Mouse (Mus musculus): ENCODE measurements around the gene Opcml. TPM values are rescaled to one million over a fixed set of nuclear protein-coding genes. Genes with fewer than 3 reads are reported as not detected.

Opcml gene
- polyA plus RNA-seq, 1 experiment from 2014 or later, result 13.5 TPM

DNA sequence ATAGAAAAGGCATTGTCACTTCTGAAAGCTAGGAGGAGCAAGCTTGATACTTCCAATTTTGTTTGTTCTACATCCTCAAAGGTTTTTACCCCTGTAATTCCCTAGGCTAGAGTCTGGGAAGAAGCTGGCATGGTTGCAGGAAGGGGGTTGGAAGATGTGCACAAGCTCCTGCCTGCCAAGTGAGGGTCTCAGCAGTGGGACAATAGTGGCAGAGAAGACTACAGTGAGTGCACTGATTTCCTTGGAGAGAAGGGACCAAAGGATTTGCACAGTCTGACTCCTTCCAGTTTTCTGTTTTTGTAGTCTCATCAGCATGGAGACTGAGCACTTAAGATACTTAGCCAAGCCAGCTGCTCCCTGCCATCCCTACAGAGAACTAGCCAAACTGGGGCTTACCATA, 177.7 kb downstream of the Opcml start:
- H3K4me3 ChIP-seq, result no peak overlapping the region
- H3K27ac ChIP-seq (replicated peaks), result no peak overlapping the region
- no peak for ATAC-seq (ENCODE audit: low read depth)
- no peak overlapping the region for H3K9ac ChIP-seq
- no peaks in the 10 kb centered on the region for H3K36me3 ChIP-seq
- H3K9me3 ChIP-seq, result no peaks in the 10 kb centered on the region
- H3K4me1 ChIP-seq (replicated peaks), result no peaks in the 10 kb centered on the region
- no peak overlapping the region for H3K4me2 ChIP-seq
- no peaks in the 10 kb centered on the region for H3K27me3 ChIP-seq

DNA sequence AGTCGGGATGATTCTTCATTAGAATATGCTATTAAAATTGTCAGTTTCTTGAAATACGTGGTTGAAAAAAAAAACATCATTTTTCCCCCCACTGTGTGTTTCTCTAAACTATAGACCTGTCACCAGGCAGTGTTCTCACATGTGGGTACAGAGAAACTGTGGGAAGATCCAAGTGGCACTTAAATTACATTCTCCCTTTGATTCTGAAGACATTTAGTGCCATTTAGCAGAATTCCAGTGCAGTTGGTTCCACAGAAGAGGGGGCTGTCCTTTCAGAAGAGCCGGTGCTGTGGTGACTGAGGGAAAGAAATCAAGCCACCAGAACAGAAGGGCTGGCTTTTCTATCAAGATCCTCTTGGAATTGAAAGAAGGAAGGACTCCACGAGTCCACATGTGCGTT, 181.7 kb downstream of the Opcml start:
- 48% methylated on average over 5 of the region's 5 CpGs for WGBS
- Histone ChIP-seq H3K9me3 (no peaks in the 10 kb centered on the region), H3K27me3 (no peaks in the 10 kb centered on the region), H3K4me3 (no peak overlapping the region), H3K36me3 (no peaks in the 10 kb centered on the region), H3K27ac (replicated peaks) (no peak overlapping the region), H3K9ac (no peak overlapping the region), H3K4me1 (replicated peaks) (no peaks in the 10 kb centered on the region), H3K4me2 (no peak overlapping the region)
- no peak for ATAC-seq (ENCODE audit: low read depth)

DNA sequence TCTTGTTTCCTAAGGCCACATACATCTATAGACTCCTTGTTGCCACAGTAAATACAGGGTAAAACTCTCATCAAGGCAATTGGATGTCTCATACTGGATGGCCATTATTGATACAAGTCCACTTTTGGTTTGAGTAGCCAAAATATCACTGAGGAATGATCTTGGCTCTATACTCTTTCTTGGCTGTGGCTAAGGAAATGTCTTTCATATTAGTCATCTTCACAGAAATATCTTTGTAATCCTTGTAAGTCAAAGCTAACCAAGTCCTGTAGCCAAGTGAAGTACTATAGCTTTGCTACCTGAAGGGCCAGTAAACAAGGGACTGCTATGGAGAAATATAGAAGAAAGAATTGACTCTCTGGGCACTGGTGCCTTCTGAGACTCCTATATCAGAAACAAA, 192.0 kb downstream of the Opcml start:
- H3K27me3 ChIP-seq, result no peaks in the 10 kb centered on the region
- H3K4me3 ChIP-seq, result no peak overlapping the region
- H3K9ac ChIP-seq, result no peak overlapping the region
- H3K36me3 ChIP-seq, result no peaks in the 10 kb centered on the region
- H3K4me1 ChIP-seq (replicated peaks), result no peaks in the 10 kb centered on the region
- H3K4me2 ChIP-seq, result no peak overlapping the region
- peaks cover 3% of the 10 kb centered on the region; the same call in 1 of the 2 replicates for H3K9me3 ChIP-seq
- H3K27ac ChIP-seq (replicated peaks), result no peak overlapping the region
- no peak for ATAC-seq (ENCODE audit: low read depth)

DNA sequence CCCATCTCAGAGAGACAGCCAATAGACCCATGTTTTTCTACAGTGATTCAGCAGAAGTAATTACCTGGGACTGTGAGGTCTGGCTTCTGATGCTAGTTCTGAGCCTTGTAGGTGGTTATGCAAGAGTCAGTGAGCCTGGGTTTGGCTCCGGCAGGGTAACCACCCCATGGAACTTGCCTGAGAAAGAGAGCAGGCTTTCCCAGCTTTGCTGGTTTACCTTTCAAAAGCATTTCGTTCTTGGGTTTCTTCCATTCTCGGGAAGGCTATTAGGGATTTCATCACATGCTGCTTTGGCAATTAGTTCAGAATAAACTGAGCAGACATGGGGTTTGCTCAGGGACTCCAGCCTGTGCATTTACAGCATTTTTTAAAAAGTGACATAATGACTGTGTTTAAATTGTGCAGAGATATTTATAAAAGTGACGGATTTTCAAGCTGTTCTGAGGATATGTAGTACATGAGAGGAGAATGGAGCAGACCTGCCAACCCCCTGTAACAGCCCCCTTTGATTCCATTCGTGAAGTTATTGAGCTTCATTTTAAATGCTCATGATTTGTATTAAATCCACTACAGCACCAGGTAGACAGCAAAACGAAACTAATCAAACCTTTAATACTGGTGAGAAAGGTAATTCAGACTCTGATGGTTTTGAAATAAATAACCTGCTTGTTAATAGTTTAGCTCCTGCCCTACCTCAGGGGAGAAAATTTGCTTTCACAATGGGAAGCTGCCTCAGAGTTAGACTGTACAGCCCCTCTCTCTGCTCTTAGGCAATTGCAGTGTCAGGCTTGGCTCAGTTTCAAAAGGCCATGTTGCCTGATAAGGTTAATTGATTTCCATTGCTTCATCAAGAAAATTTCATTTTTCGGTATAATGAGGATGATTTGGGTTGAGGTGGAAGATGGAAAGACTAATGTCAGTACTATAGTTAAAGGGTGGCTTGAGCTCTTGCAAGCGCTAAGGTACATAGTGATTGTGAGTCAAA, 196.3 kb downstream of the Opcml start:
- Histone ChIP-seq H3K9me3 (no peaks in the 10 kb centered on the region), H3K36me3 (no peaks in the 10 kb centered on the region), H3K27ac (replicated peaks) (no peak overlapping the region), H3K9ac (no peak overlapping the region), H3K4me1 (replicated peaks) (no peaks in the 10 kb centered on the region), H3K4me2 (no peak overlapping the region), H3K27me3 (no peaks in the 10 kb centered on the region), H3K4me3 (no peak overlapping the region)
- WGBS, result 79% methylated on average over 8 of the region's 8 CpGs
- ATAC-seq (ENCODE audit: low read depth), result no peak

DNA sequence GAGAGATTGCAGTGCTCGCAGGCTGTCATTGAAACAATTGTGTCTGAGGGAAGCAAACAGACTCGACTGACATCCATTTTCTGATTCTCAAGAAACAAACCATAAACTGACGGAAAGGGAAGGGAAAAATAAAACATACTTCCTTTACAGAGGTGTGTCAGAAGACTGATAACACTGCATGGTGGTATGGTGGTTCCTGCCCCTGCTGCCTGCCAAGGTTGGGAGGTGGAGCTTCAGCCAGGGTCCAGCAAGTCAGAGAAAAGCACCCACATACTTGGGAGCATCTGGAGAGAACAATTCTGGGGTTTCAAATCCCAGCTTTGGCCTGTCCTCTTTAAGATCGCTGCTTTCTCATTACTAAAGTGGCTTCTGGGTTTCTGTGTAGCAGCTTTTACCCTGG, 201.0 kb downstream of the Opcml start:
- WGBS, result 82% methylated on average over 4 of the region's 4 CpGs
- Histone ChIP-seq H3K9ac (no peak overlapping the region), H3K9me3 (no peaks in the 10 kb centered on the region), H3K4me1 (replicated peaks) (no peaks in the 10 kb centered on the region), H3K4me3 (no peak overlapping the region), H3K4me2 (no peak overlapping the region), H3K36me3 (no peaks in the 10 kb centered on the region), H3K27ac (replicated peaks) (no peak overlapping the region), H3K27me3 (no peaks in the 10 kb centered on the region)
- no peak for ATAC-seq (ENCODE audit: low read depth)

DNA sequence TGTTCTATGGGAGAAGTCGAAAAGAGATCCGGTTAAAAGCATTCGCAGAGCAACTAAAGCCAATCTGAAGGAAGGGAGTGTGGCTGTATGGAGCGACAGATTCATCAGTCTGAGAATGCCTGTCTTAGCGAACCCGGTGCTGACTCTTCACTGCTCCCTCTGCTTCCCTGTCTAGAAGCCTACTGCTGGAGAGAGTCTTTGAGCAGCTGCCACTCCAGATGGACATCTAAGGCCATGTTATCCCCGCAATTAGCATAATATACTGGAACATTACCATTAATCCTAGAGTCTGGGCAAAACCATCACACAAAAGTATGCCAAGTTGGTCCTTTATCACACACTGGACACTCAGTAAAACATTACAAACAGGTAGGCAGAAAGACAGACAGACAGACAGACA, 206.0 kb downstream of the Opcml start:
- Histone ChIP-seq H3K36me3 (no peaks in the 10 kb centered on the region), H3K4me3 (no peak overlapping the region), H3K9ac (no peak overlapping the region), H3K4me2 (no peak overlapping the region), H3K27me3 (no peaks in the 10 kb centered on the region), H3K27ac (replicated peaks) (no peak overlapping the region), H3K4me1 (replicated peaks) (no peaks in the 10 kb centered on the region), H3K9me3 (no peaks in the 10 kb centered on the region)
- ATAC-seq (ENCODE audit: low read depth), result no peak
- WGBS, result 93% methylated on average over 7 of the region's 7 CpGs

DNA sequence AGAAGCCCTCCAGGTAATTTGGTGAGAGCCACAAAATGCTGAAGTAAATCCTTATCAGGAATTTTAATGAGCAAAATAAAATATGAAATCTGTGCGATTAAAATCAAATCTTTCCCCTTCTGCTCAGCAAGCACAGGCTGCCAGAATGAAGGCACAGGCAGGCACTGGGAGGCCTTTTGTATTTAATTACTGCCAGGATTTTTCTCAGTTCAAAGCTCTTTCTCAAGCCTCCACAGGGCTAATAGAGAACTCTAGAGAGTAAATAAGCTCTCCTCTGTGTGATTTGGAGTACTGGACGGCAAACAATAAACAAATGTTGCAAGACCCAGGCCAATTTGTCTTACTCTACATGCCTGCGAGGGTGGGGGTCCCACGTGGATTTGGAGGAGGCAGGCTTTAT, 208.2 kb downstream of the Opcml start:
- no peaks in the 10 kb centered on the region for H3K36me3 ChIP-seq
- H3K4me3 ChIP-seq, result no peak overlapping the region
- WGBS, result 52% methylated on average over 4 of the region's 4 CpGs
- no peaks in the 10 kb centered on the region for H3K9me3 ChIP-seq
- no peak overlapping the region for H3K27ac ChIP-seq (replicated peaks)
- no peak overlapping the region for H3K9ac ChIP-seq
- ATAC-seq (ENCODE audit: low read depth), result no peak
- H3K27me3 ChIP-seq, result no peaks in the 10 kb centered on the region
- no peaks in the 10 kb centered on the region for H3K4me1 ChIP-seq (replicated peaks)
- no peak overlapping the region for H3K4me2 ChIP-seq

DNA sequence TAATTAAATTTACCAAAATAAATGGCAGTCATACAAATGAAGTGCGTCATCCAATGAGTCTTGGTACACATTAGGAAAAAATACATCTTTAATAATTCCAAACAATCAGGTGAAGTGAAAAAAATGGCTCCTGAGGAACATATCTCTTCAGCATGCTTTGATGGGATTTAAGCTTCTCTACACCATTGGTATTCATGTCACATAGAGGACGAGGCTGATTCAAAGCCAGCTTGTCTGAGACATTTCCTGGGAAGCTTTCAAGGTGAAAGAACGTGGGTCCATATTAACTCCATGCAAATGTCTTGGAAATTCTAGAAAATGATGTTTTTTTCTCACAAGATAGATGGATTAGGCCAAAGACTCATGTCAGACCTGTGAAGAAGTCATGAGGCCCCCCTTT, 212.6 kb downstream of the Opcml start:
- Histone ChIP-seq H3K4me2 (no peak overlapping the region), H3K9me3 (no peaks in the 10 kb centered on the region), H3K36me3 (no peaks in the 10 kb centered on the region), H3K27ac (replicated peaks) (no peak overlapping the region), H3K9ac (no peak overlapping the region), H3K4me1 (replicated peaks) (no peaks in the 10 kb centered on the region), H3K4me3 (no peak overlapping the region), H3K27me3 (no peaks in the 10 kb centered on the region)
- WGBS, result 69% methylated on average over 3 of the region's 3 CpGs
- ATAC-seq (ENCODE audit: low read depth), result no peak

DNA sequence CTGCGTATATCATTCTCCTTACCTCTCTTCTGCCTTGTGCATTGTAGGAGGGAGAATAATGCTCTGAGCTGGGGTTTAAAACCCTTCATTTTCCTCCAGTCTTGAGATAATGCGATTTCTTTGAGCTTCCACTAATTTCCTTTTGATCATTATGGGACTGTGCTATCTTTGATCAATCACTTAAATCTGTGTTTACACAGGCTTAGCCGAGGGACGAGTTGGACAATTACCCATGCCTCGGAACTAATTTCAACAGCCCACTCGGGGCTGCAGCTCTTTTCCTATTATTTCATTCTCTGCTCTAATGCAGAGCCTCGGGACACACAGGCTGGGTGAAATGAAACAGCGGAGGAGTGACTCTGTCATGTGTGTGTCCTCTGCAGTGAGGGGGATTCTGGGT, 220.9 kb downstream of the Opcml start:
- Histone ChIP-seq H3K9me3 (no peaks in the 10 kb centered on the region), H3K27ac (replicated peaks) (no peak overlapping the region), H3K27me3 (no peaks in the 10 kb centered on the region), H3K4me2 (no peak overlapping the region), H3K4me3 (no peak overlapping the region), H3K4me1 (replicated peaks) (peaks cover 6% of the 10 kb centered on the region), H3K36me3 (no peaks in the 10 kb centered on the region), H3K9ac (no peak overlapping the region)
- 47% methylated on average over 8 of the region's 8 CpGs for WGBS
- no peak for ATAC-seq (ENCODE audit: low read depth)

DNA sequence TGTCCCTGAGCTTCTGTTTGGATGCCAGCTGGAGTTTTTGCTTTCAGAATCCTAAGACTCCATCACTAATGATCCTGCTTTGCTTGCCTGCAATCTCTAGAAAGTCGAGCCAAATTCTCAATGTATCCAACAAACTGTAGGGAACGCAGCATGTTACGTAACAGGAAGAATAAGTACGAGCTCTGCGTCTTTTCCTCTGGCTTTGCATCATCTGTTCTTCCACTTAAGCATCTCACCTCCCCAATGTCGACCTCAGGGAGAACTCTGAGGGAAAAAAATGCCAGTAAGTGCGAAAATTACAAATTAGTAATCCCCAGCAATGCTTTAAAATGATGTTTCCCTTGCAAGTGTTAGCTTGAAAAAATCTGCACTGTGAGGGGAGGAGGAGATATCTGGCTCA, 222.1 kb downstream of the Opcml start:
- Histone ChIP-seq H3K9ac (no peak overlapping the region), H3K4me2 (no peak overlapping the region), H3K36me3 (no peaks in the 10 kb centered on the region), H3K4me3 (no peak overlapping the region), H3K4me1 (replicated peaks) (peaks cover 6% of the 10 kb centered on the region), H3K27me3 (no peaks in the 10 kb centered on the region), H3K9me3 (no peaks in the 10 kb centered on the region), H3K27ac (replicated peaks) (no peak overlapping the region; the same call in 1 of the 2 replicates)
- ATAC-seq (ENCODE audit: low read depth), result no peak
- WGBS, result 75% methylated on average over 7 of the region's 7 CpGs

DNA sequence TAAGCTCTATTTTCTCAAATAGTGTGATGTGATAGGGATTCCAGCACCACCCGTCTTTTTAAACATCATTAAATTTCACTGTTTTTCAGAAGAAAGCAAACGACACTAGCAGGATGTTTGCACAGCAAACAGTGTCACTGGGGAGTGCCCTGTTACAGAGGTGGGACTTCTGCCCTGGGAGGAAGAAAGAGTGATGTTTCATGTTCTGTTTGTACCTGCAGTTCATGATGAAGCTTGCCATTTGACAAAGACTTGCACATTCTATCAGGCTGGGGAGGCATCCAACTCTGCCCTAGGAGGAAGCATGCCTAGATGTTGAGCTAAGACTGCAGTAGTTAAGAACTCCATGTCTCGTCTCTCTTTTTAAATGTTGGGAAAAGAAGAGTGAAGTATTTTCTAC, 222.6 kb downstream of the Opcml start:
- Histone ChIP-seq H3K4me2 (no peak overlapping the region), H3K27me3 (no peaks in the 10 kb centered on the region), H3K4me1 (replicated peaks) (peaks cover 6% of the 10 kb centered on the region), H3K4me3 (no peak overlapping the region), H3K36me3 (no peaks in the 10 kb centered on the region), H3K27ac (replicated peaks) (no peak overlapping the region), H3K9ac (no peak overlapping the region), H3K9me3 (no peaks in the 10 kb centered on the region)
- 63% methylated on average over 3 of the region's 3 CpGs for WGBS
- ATAC-seq (ENCODE audit: low read depth), result no peak

DNA sequence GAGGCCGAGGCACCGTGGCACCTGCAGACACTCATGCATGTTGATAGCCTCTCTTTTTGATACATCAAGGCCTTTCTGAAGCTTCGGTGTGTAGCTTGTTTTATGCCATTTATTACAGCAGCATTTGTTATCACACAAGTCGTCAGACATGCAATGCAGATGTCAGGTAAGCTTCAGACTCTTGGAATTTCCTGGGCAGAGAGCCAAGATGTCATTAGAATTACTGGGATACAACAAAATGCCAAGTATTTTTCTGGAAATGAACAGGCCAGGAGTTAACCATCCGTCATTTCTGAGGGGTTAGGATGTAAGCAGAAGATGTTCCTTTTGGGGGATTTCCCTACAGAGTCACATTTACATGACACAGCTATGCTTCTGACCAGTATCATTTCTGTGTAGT, 237.6 kb downstream of the Opcml start:
- WGBS, result 78% methylated on average over 5 of the region's 5 CpGs
- Histone ChIP-seq H3K36me3 (no peaks in the 10 kb centered on the region), H3K27ac (replicated peaks) (no peak overlapping the region), H3K9me3 (no peaks in the 10 kb centered on the region), H3K4me3 (no peak overlapping the region), H3K4me1 (replicated peaks) (peaks cover 5% of the 10 kb centered on the region; the same call in 1 of the 2 replicates), H3K9ac (no peak overlapping the region), H3K4me2 (no peak overlapping the region), H3K27me3 (no peaks in the 10 kb centered on the region)
- no peak for ATAC-seq (ENCODE audit: low read depth)

Data from neural tube, embryonic 13.5 days (tissue).